8 mouse cellular contexts compared by ENCODE assay signal in genomic region chrX:139870300-139870711, GRCm38 (mm10). TPM values are rescaled to one million over a fixed set of nuclear protein-coding genes. Genes with fewer than 3 reads are reported as not detected.
DNase-seq lines count a peak whose midpoint lies in the region; ATAC-seq and TF ChIP-seq lines count a peak whose summit lies in the region.

No protein-coding gene starts in this region.

- no peak for ATAC-seq in embryonic facial prominence, embryonic 13.5 days (ENCODE audit: insufficient number of reproducible peaks, insufficient read depth, low FRiP score, low TSS enrichment, low read depth)
- no peak for ATAC-seq in heart, embryonic 14.5 days (ENCODE audit: insufficient number of reproducible peaks, insufficient read depth, low FRiP score, low read depth)
- ATAC-seq in kidney, postnatal 0 days (replicated peaks; ENCODE audit: low FRiP score, low read depth) = peak; percentile 34; the same call in 1 of the 2 replicates

- peak overlapping the region; percentile 65 for H3K4me2 ChIP-seq in embryonic facial prominence, embryonic 13.5 days
- peak overlapping the region; percentile 71 for H3K4me2 ChIP-seq in heart, embryonic 14.5 days (ENCODE audit: low read length)
- peak overlapping the region; percentile 79 for H3K4me2 ChIP-seq in kidney, postnatal 0 days (ENCODE audit: low read length)

- 23% methylated on average over 15 of the region's 15 CpGs for WGBS in embryonic facial prominence, embryonic 13.5 days
- 23% methylated on average over 15 of the region's 15 CpGs for WGBS in heart, embryonic 14.5 days
- WGBS in kidney, postnatal 0 days = 23% methylated on average over 15 of the region's 15 CpGs

- no peaks in the 10 kb centered on the region for H3K36me3 ChIP-seq in embryonic facial prominence, embryonic 13.5 days
- no peaks in the 10 kb centered on the region for H3K36me3 ChIP-seq in heart, embryonic 14.5 days (ENCODE audit: control insufficient read depth, insufficient read depth, low read length)
- no peaks in the 10 kb centered on the region for H3K36me3 ChIP-seq in kidney, postnatal 0 days (ENCODE audit: insufficient read depth, low read length)

- H3K9me3 ChIP-seq in embryonic facial prominence, embryonic 13.5 days = no peaks in the 10 kb centered on the region
- H3K9me3 ChIP-seq in heart, embryonic 14.5 days (ENCODE audit: control insufficient read depth, low read length) = no peaks in the 10 kb centered on the region
- no peaks in the 10 kb centered on the region for H3K9me3 ChIP-seq in kidney, postnatal 0 days (replicated peaks; ENCODE audit: low read length)

- DNase-seq in 3134 (ENCODE audit: extremely low read depth, insufficient read length, low spot score) (peak; percentile 70), ZHBTc4 (ENCODE audit: low read depth, low spot score) (peak; percentile 28)
- DNase-seq in kidney, postnatal 0 days (ENCODE audit: low spot score) = peak; percentile 41
- DNase-seq in lung, postnatal 36 days = peak; percentile 39
- no peak for DNase-seq in thymus, postnatal 25 days
- DNase-seq in layer of hippocampus, postnatal 25 days (ENCODE audit: extremely low spot score in 1 of 2, low spot score in 1 of 2) = no peak

- peak overlapping the region; percentile 58 for H3K4me3 ChIP-seq in embryonic facial prominence, embryonic 13.5 days
- H3K4me3 ChIP-seq in heart, embryonic 14.5 days (ENCODE audit: control insufficient read depth in 1 of 2, insufficient read depth in 1 of 2, low read depth in 1 of 2, low read length in 2 of 2) = peak overlapping the region; percentile 59 to 74
- H3K4me3 ChIP-seq in kidney, postnatal 0 days (replicated peaks; ENCODE audit: low read depth, low read length) = peak overlapping the region; percentile 55

- H3K27ac ChIP-seq in embryonic facial prominence, embryonic 13.5 days = no peak overlapping the region
- no peak overlapping the region for H3K27ac ChIP-seq in heart, embryonic 14.5 days (replicated peaks in 1 of 2; ENCODE audit: control insufficient read depth in 1 of 2, insufficient read depth in 1 of 2, low read depth in 2 of 2, low read length in 2 of 2)
- no peak overlapping the region for H3K27ac ChIP-seq in kidney, postnatal 0 days

- peak overlapping the region; percentile 71; the same call in 1 of the 2 replicates for H3K9ac ChIP-seq in embryonic facial prominence, embryonic 13.5 days
- peak overlapping the region; percentile 76; the same call in 1 of the 2 replicates for H3K9ac ChIP-seq in heart, embryonic 14.5 days (ENCODE audit: low read length)
- H3K9ac ChIP-seq in kidney, postnatal 0 days (ENCODE audit: low read depth, low read length) = no peak overlapping the region

- peak; percentile 26; the same call in 1 of the 2 replicates for TF ChIP-seq CTCF in kidney, postnatal 0 days (IDR thresholded peaks at IDR 0.05; ENCODE audit: low read depth)

- peaks cover 40% of the 10 kb centered on the region for H3K27me3 ChIP-seq in embryonic facial prominence, embryonic 13.5 days
- no peaks in the 10 kb centered on the region for H3K27me3 ChIP-seq in heart, embryonic 14.5 days (ENCODE audit: control insufficient read depth, insufficient read depth, low read length)
- H3K27me3 ChIP-seq in kidney, postnatal 0 days (ENCODE audit: insufficient read depth, low read length) = no peaks in the 10 kb centered on the region

- H3K4me1 ChIP-seq in embryonic facial prominence, embryonic 13.5 days = no peaks in the 10 kb centered on the region
- 0 out of 4 replicates have a peak, but pooled peaks cover 0 to 4% of the 10 kb centered on the region in 2 experiments for H3K4me1 ChIP-seq in heart, embryonic 14.5 days (ENCODE audit: control insufficient read depth in 2 of 2, insufficient read depth in 2 of 2, low read length in 2 of 2)
- no peaks in the 10 kb centered on the region for H3K4me1 ChIP-seq in kidney, postnatal 0 days (replicated peaks; ENCODE audit: insufficient read depth, low read length)

RNA-seq across cellular contexts. Expression of gene Morc4, which starts 1.2 kb away (rescaled TPM):
- 16.4 and 17.7 TPM in 2 replicates for polyA plus RNA-seq in embryonic facial prominence, embryonic 13.5 days (2015; fragmentation: Nextera tagmentation; extraction: Ambion mirVana)
- 16.8 and 18.8 TPM in 2 replicates for polyA plus RNA-seq in heart, embryonic 14.5 days (2014; fragmentation: Nextera tagmentation; extraction: Ambion mirVana)
- polyA plus RNA-seq in kidney, postnatal 0 days (2015; fragmentation: Nextera tagmentation; extraction: Ambion mirVana) = 6.9 and 7.0 TPM in 2 replicates
- total RNA-seq in layer of hippocampus, postnatal 25 days (2021) = 1 to 10 TPM; 3.8 to 5.8 TPM

Comparison
In these comparisons a context has a peak if more than half of its experiments do, and no peak if none do; other contexts are left out.
1. DNase-seq: peak in 3134 (single experiment), ZHBTc4 (single experiment), kidney, postnatal 0 days (single experiment) and lung, postnatal 36 days (single experiment); none in thymus, postnatal 25 days (single experiment) and layer of hippocampus, postnatal 25 days (0 of 2).
2. Peak in every context shown above with its lines, with median percentiles within 50 percentile points of each other: H3K4me2 ChIP-seq and H3K4me3 ChIP-seq.